Mouse (Mus musculus): ENCODE results near the gene Slc19a2.

DNA sequence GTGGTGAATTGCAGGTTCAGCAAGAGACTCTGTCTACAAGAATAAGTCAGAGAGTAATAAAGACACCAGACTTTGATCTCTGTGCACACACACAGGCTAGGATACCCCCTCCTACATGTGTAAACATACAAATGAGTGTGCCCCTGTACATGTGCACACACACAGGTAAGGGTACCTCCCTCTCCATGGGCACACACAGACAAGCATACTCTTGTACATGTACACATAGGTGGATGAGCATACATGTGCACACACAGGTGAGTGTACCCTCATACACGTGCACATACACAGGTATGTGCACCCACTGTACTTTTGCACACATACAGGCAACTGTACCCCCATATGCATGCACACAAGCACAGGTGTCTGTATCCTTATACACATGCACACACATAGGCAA lies 15.4 kb upstream of the Slc19a2 start:
- TF ChIP-seq ZC3H11A (IDR thresholded peaks at IDR 0.05; ENCODE audit: borderline replicate concordance, low read depth, low read length), result no peak
- TF ChIP-seq HCFC1 (IDR thresholded peaks at IDR 0.05; ENCODE audit: borderline replicate concordance, insufficient read depth, low read length), result no peak
- TF ChIP-seq CHD2 (IDR thresholded peaks at IDR 0.05; ENCODE audit: low read depth, low read length), result no peak
- TF ChIP-seq MAFK (IDR thresholded peaks at IDR 0.05; ENCODE audit: insufficient read depth, low read depth, low read length), result no peak
- TF ChIP-seq ZNF384 (IDR thresholded peaks at IDR 0.05; ENCODE audit: low read depth, low read length), result no peak

Measured in ES-E14 (cell line).